Mouse (Mus musculus) thymus, postnatal 4 days (tissue): ENCODE data around the gene Tnp2.

Source experiments
- DNase-seq: peaks from one replicate; pipeline ENCODE4 v3.0.0; 2021

The Tnp2 gene

DNA sequence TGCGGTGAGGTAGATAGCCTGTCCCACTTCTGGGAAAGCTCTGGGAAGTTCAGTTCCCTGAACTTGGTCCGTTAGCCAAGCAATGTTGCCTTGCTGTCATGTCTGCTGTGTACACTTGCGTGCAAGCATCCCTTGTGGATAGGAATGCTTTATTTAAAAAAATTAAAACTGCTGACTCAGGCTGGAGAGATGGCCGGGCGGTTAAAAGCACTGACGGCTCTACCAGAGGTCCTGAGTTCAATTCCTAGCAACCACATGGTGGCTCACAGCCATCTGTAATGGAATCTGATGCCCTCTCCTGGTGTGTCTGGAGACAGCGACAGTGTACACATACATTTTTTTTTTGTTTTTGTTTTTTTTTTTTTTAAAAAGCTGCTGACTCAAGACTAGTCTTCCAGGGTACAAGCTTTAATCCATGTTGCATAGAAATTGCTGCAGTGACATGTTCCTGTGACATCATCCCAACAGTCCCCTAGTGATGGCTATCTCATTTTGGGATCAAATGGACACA, 857 bp downstream of the Tnp2 start:
- DNase-seq: no peak

GRCm38 (mm10) chr16:10786782-10787547, 1.5 kb downstream of the Tnp2 start:
- no peak for DNase-seq

GRCm38 (mm10) chr16:10786288-10786687, 2.2 kb downstream of the Tnp2 start:
- DNase-seq: peak; percentile 88

GRCm38 (mm10) chr16:10785371-10786231, 2.9 kb downstream of the Tnp2 start, which contains the start of gene Socs1:
Socs1 (minus strand) TSS chr16:10785536.
- DNase-seq: peak; percentile 97

DNA sequence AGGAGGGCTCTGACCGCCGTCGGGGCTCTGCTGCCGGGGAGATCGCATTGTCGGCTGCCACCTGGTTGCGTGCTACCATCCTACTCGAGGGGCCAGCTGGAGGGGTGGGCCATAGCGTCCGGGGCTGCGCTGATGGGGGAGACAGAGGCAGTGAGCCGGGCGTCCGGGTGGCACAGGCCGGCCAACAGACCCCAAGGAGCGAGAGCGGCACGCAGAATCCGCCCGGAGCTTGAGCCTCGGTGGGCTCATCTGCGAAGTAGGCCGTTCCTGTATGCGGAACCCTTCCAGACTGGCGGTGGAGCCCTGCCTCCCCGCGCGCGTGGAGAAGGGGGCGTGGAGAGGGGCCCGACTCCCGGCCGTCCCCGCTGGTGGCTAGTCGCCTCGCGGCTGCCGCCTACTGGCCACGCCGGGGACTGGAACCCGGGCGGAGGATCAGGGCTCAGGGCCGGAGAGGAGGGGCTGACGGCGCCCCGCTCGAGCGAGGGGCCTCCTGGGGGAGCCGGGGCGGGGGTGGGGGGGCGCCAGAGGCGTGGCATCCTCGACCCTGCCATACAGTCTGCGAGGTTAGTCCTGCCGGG, 3.6 kb downstream of the Tnp2 start:
- DNase-seq: peak; percentile 99

DNA sequence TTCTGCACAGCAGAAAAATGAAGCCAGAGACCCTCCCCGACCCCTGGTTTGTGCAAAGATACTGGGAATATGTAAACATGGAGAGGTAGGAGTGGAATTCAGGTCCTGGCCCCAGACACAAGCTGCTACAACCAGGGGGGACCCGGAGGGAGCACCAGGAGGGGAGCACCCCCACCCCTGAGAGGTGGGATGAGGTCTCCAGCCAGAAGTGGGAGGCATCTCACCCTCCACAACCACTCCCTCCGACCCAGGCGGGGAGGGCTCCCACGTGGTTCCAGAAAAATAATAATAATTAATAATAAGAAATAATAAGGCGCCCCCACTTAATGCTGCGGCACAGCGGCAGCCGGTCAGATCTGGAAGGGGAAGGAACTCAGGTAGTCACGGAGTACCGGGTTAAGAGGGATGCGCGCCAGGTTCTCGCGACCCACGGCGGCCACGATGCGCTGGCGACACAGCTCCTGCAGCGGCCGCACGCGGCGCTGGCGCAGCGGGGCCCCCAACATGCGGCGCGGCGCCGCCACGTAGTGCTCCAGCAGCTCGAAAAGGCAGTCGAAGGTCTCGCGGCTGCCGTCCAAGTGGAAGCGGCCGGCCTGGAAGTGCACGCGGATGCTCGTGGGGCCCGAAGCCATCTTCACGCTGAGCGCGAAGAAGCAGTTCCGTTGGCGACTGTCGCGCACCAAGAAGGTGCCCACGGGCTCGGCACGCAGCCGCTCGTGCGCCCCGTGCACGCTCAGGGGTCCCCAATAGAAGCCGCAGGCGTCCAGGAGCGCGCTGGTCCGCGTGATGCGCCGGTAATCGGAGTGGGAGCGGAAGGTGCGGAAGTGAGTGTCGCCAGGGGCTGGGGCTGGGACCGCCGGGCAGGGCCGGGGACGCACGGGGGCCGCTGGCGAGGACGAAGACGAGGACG, 4.3 kb downstream of the Tnp2 start:
- DNase-seq: peak; percentile 80

- no peak for DNase-seq
Observed at GRCm38 (mm10) chr16:10783451-10783850, 5.0 kb downstream of the Tnp2 start.

- DNase-seq: peak; percentile 52
Observed at GRCm38 (mm10) chr16:10783152-10783434, 5.4 kb downstream of the Tnp2 start.

DNA sequence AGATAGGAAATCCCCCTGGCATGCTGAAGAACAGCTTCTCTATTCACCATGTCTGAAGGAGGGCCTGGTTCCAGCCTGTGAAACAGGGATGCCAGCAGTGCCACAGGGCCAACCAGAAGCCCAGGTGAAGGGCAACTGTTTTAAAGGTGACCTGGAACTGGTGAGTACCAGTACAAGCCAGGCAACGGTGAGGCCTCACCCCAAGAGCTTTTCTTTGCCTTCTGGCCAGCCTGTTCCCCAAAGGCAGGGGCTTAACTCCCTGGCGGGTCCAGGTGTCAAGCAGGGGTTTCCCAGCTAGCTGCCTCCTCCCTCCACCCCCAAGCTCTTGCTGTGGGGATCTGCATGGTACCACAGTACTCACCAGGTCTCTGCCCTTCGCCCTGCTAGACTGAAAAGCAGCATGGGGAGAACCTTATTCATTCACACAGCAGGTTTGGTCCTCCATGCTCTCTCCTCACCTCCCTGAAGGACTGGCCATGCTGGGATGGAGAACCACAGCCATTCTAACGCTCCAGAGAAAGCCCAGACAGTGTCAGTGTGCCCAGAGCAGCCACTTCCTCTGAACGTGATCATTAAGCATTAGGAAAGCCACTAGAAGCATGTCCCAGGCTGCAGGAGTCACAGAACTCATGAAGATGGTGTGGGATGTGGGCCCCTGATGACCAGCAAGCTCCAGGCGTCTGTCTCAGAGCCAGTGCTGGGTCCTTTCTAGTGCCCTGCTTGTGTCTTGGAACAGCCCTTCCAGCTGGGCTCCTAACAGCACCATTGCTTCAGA, 5.9 kb downstream of the Tnp2 start:
- peak; percentile 60 for DNase-seq

DNA sequence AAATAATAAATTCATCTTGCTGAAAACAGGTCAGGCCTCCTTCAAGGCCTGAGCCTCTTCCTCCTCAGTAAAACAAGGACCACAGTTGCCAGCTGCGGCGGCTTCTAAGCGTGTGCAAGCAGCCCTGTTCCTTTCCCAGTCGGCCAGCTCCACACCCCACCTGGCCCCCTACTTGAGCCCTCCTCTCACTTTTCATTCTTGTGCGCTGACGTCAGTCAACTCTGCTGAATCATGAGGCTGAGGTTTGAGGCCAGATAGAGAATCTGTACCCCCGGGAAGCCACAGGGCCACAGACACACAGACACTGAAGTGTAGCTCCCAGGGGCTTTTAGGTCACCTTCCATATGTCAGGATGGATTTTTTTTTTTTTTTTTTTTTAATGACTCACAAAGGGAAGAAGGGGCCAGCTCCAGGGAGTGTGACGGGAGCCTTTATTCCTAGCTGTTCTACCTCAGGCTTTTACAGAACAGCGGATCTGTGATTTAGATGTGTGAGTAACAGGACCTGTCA, 6.5 kb downstream of the Tnp2 start:
- DNase-seq: peak; percentile 70

GRCm38 (mm10) chr16:10780631-10781120, 7.8 kb downstream of the Tnp2 start:
- DNase-seq: peak; percentile 62

GRCm38 (mm10) chr16:10777579-10778160, 10.8 kb downstream of the Tnp2 start:
- DNase-seq: no peak

GRCm38 (mm10) chr16:10776322-10776721, 12.1 kb downstream of the Tnp2 start:
- DNase-seq: peak; percentile 11

DNA sequence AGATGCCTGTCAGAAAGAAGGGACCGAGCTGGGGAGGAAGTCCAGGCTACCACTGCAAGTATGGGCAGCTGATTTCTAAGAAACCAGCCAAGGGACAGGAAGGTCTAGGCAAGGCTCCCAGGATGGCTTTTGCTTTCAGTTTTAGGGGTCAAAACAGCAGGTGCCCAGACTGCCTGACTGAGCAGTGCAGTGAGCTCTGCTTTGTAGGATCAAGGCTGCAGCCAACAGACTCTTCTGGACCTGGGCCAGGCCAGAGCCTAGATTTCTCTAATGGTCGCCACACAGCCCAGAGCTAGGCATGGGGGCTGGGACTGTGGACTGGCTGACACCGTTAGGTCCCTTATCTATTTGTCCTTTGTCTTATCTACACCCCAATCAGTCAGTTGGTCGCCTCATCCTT, 13.7 kb downstream of the Tnp2 start:
- no peak for DNase-seq

DNA sequence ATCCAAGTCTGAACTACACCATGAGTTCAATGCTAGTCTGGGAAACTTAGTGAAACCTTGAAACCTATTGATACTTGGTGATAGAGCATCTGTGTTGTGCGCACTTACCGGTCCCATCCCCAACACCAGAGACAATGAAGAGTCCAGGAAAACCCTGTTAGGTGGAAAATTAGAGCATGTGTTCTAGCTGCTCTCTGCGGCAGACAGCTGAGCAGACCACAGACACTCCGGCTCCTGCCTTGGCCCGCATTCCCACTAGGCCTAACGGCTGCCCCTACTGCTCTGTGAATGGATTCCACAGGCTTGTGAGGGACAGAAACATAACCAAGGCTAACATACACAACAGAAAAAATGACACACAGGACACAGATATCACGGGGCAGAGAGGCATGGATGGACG, 14.9 kb downstream of the Tnp2 start:
- DNase-seq: no peak

GRCm38 (mm10) chr16:10771769-10772510, 16.5 kb downstream of the Tnp2 start:
- DNase-seq: peak; percentile 73

GRCm38 (mm10) chr16:10770531-10771325, 17.7 kb downstream of the Tnp2 start:
- peak; percentile 66 for DNase-seq

DNA sequence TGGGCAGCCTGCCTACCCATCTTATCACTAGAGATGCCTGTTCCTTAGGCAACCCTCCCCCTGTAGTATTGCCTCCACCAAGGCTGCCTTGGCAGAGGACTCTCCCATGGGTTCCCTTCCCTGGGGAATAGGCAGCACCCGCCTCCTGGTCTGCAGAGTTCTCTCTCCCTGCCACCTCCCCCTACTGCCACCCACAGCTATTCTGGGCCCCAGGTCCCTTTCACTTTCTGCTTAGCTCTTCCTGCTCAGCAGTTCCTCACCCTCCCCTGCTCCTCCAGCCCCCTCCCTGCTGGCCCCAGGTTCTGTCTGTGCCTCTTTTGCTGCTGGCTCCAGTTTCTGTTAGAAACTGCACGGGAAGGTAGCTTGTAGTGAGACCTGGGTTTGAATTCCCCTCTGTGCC, 18.8 kb downstream of the Tnp2 start:
- peak; percentile 78 for DNase-seq

DNA sequence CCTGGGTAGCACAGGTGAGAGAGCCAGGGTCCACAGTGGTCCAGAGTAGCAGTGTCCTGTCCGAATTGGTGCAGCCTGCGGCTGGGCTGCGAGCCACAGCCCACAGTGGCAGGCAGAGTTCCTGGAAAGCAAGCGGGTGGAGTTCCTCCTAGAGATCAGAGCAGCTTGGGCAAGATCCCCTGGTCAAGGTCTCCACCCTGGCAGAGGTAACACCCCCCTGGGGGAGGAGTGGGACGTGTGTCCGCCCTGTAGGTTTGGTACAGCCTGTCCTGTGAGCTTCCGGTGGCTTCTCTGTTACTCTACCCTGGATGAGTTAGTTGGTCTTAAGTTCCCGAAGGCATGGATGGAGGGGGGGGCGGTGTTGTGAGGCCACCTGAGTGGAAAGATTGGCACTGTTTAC, 19.6 kb downstream of the Tnp2 start:
- DNase-seq: no peak
